Mouse (Mus musculus): ENCODE results near the gene Pm20d1.
"Not testable (repeated sequence)": the region's sequence is repeated elsewhere in the genome, so short reads cannot be mapped to it uniquely, and the experiment has no call there.

The Pm20d1 gene

GRCm38 (mm10) chr1:131795171-131795570 is 2.0 kb upstream of the Pm20d1 start:
- no peak for DNase-seq

- DNase-seq: no peak
These were observed 2.8 kb downstream of the Pm20d1 start for GRCm38 (mm10) chr1:131800001-131800400.

GRCm38 (mm10) chr1:131801071-131801470 is 3.9 kb downstream of the Pm20d1 start:
- DNase-seq: no peak

- peak; percentile 2 for DNase-seq
These were observed 5.5 kb downstream of the Pm20d1 start for GRCm38 (mm10) chr1:131802652-131803051.

GRCm38 (mm10) chr1:131804166-131804565 is 7.0 kb downstream of the Pm20d1 start:
- DNase-seq: peak; percentile 2

- DNase-seq: no peak
These were observed 11.8 kb downstream of the Pm20d1 start for GRCm38 (mm10) chr1:131808986-131809385.

- DNase-seq: no peak
These were observed 12.5 kb downstream of the Pm20d1 start for GRCm38 (mm10) chr1:131809651-131810050.

- no peak for DNase-seq
These were observed 14.2 kb downstream of the Pm20d1 start for GRCm38 (mm10) chr1:131811393-131811792.

- DNase-seq: no peak
These were observed 14.8 kb downstream of the Pm20d1 start for GRCm38 (mm10) chr1:131812006-131812405.

GRCm38 (mm10) chr1:131812631-131813295 is 15.6 kb downstream of the Pm20d1 start:
- no peak for DNase-seq

GRCm38 (mm10) chr1:131813731-131814130 is 16.6 kb downstream of the Pm20d1 start:
- DNase-seq: no peak

GRCm38 (mm10) chr1:131814191-131814590 is 17.0 kb downstream of the Pm20d1 start:
- no peak for DNase-seq

- no peak for DNase-seq
These were observed 19.7 kb downstream of the Pm20d1 start for GRCm38 (mm10) chr1:131816886-131817285.

- DNase-seq: not testable (repeated sequence)
These were observed 23.2 kb downstream of the Pm20d1 start for GRCm38 (mm10) chr1:131820353-131820752.

GRCm38 (mm10) chr1:131820887-131821328 is 23.7 kb downstream of the Pm20d1 start:
- DNase-seq: no peak

GRCm38 (mm10) chr1:131822292-131822691 is 25.1 kb downstream of the Pm20d1 start:
- DNase-seq: no peak

GRCm38 (mm10) chr1:131822856-131823492 is 25.8 kb downstream of the Pm20d1 start:
- no peak for DNase-seq

GRCm38 (mm10) chr1:131823563-131823962 is 26.4 kb downstream of the Pm20d1 start:
- no peak for DNase-seq

GRCm38 (mm10) chr1:131824528-131825181 is 27.5 kb downstream of the Pm20d1 start:
- no peak for DNase-seq

- DNase-seq: peak; percentile 26
These were observed 30.1 kb downstream of the Pm20d1 start, which contains the start of gene Slc41a1 for GRCm38 (mm10) chr1:131827207-131827786. Gene Slc41a1, plus strand, starts transcription at chr1:131827493.

GRCm38 (mm10) chr1:131827787-131828258 is 30.6 kb downstream of the Pm20d1 start:
- DNase-seq: peak; percentile 97

GRCm38 (mm10) chr1:131828297-131829126 is 31.3 kb downstream of the Pm20d1 start:
- peak; percentile 71 for DNase-seq

Measured in kidney, postnatal 10 days (tissue).